Mouse (Mus musculus) liver, embryonic 14.5 days (tissue): ENCODE measurements at regions not wholly inside any gene's neighbourhood (a gene's known extent, or its start where the extent isn't known, plus 50 kb on each side); places are given as distances from the start of the nearest gene placed in this dataset.

Source experiments
- CTCF ChIP-seq: IDR thresholded peaks from 2 replicates; pipeline ENCODE4 v1.5.1; 2016; ENCODE audit warnings: antibody characterized with exemption, low read depth, control low read depth
- EP300 ChIP-seq: IDR thresholded peaks from 2 replicates; pipeline ENCODE4 v1.6.1; 2016; ENCODE audit warnings: antibody characterized with exemption, low read depth

GRCm38 (mm10) chr14:106379645-106380044, 273.6 kb downstream of the Trim52 start:
- TF ChIP-seq CTCF, result no peak
- TF ChIP-seq EP300, result no peak
